Mouse (Mus musculus) megakaryocyte, embryonic 14.5 days (primary cell): ENCODE results near the gene Vps9d1.

Experiments
- FLI1 ChIP-seq: IDR thresholded peaks from 2 replicates; pipeline ENCODE4 v1.6.1; 2012; ENCODE audit warnings: low read length, inconsistent platforms, mixed read lengths
- GATA1 ChIP-seq: IDR thresholded peaks from 3 replicates; pipeline ENCODE4 v1.6.1; 2012; ENCODE audit warnings: mixed read lengths, low read length, inconsistent platforms, borderline replicate concordance

GRCm38 (mm10) chr8:123199864-123200263 lies 54.3 kb downstream of the Vps9d1 start:
- TF ChIP-seq GATA1 (no peak), FLI1 (no peak)
